Mouse (Mus musculus): ENCODE results near the gene Olfr1178. TPM values are rescaled to one million over a fixed set of nuclear protein-coding genes. Genes with fewer than 3 reads are reported as not detected.

Olfr1178 gene
- not detected in 2 replicates for polyA plus RNA-seq (2016; fragmentation: Nextera tagmentation; extraction: Ambion mirVana)

- Histone ChIP-seq H3K36me3 (no peaks in the 10 kb centered on the region), H3K4me1 (replicated peaks) (no peaks in the 10 kb centered on the region), H3K9ac (no peak within 1 kb of the TSS), H3K4me3 (no peak within 1 kb of the TSS), H3K4me2 (no peak within 1 kb of the TSS), H3K9me3 (replicated peaks) (no peaks in the 10 kb centered on the region), H3K27me3 (replicated peaks) (no peaks in the 10 kb centered on the region), H3K27ac (ENCODE audit: poor library complexity, severe bottlenecking) (no peak within 1 kb of the TSS)
- no peak for ATAC-seq (ENCODE audit: insufficient number of reproducible peaks, low FRiP score)
- 75% methylated on average over 1 of the region's 1 CpGs for WGBS
Measured at GRCm38 (mm10) chr2:88386762-88387161, at the start of gene Olfr1178. TSS of gene Olfr1178 (plus strand) at chr2:88387062.

- H3K9me3 ChIP-seq (replicated peaks) = no peaks in the 10 kb centered on the region
- no peaks in the 10 kb centered on the region for H3K4me1 ChIP-seq (replicated peaks)
- H3K9ac ChIP-seq = no peak within 1 kb of the TSS
- no peak within 1 kb of the TSS for H3K4me2 ChIP-seq
- H3K27me3 ChIP-seq (replicated peaks) = no peaks in the 10 kb centered on the region
- ATAC-seq (ENCODE audit: insufficient number of reproducible peaks, low FRiP score) = no peak
- no peak within 1 kb of the TSS for H3K4me3 ChIP-seq
- no peaks in the 10 kb centered on the region for H3K36me3 ChIP-seq
- 63% methylated on average over 1 of the region's 1 CpGs for WGBS
- H3K27ac ChIP-seq (ENCODE audit: poor library complexity, severe bottlenecking) = no peak within 1 kb of the TSS
Measured at GRCm38 (mm10) chr2:88346392-88346791, 40.5 kb upstream of the Olfr1178 start, which contains the start of gene Olfr1177-ps. TSS of gene Olfr1177-ps (minus strand) at chr2:88346492.

GRCm38 (mm10) chr2:88356304-88356703 is 30.6 kb upstream of the Olfr1178 start:
- WGBS = 2% methylated on average over 2 of the region's 2 CpGs
- no peaks in the 10 kb centered on the region for H3K9me3 ChIP-seq (replicated peaks)
- H3K4me1 ChIP-seq (replicated peaks) = no peaks in the 10 kb centered on the region
- H3K27ac ChIP-seq (ENCODE audit: poor library complexity, severe bottlenecking) = no peak overlapping the region
- no peak overlapping the region for H3K4me2 ChIP-seq
- no peak overlapping the region for H3K4me3 ChIP-seq
- no peak for ATAC-seq (ENCODE audit: insufficient number of reproducible peaks, low FRiP score)
- H3K27me3 ChIP-seq (replicated peaks) = no peaks in the 10 kb centered on the region
- H3K36me3 ChIP-seq = no peaks in the 10 kb centered on the region
- H3K9ac ChIP-seq = no peak overlapping the region

GRCm38 (mm10) chr2:88406353-88406752 is 19.5 kb downstream of the Olfr1178 start, which contains the start of gene Olfr1179:
TSS of gene Olfr1179 (minus strand) at chr2:88406453.
- ATAC-seq (ENCODE audit: insufficient number of reproducible peaks, low FRiP score) = no peak
- no peak within 1 kb of the TSS for H3K4me2 ChIP-seq
- H3K4me1 ChIP-seq (replicated peaks) = no peaks in the 10 kb centered on the region
- H3K27me3 ChIP-seq (replicated peaks) = no peaks in the 10 kb centered on the region
- H3K27ac ChIP-seq (ENCODE audit: poor library complexity, severe bottlenecking) = no peak within 1 kb of the TSS
- no peak within 1 kb of the TSS for H3K9ac ChIP-seq
- WGBS = 76% methylated on average over 3 of the region's 3 CpGs
- no peak within 1 kb of the TSS for H3K4me3 ChIP-seq
- H3K36me3 ChIP-seq = no peaks in the 10 kb centered on the region
- H3K9me3 ChIP-seq (replicated peaks) = no peaks in the 10 kb centered on the region

GRCm38 (mm10) chr2:88419051-88419450 is 32.2 kb downstream of the Olfr1178 start, which contains the start of gene Olfr1180:
TSS of gene Olfr1180 (minus strand) at chr2:88419151.
- H3K4me3 ChIP-seq = no peak within 1 kb of the TSS
- no peaks in the 10 kb centered on the region for H3K27me3 ChIP-seq (replicated peaks)
- H3K4me1 ChIP-seq (replicated peaks) = no peaks in the 10 kb centered on the region
- no peak within 1 kb of the TSS for H3K9ac ChIP-seq
- no peaks in the 10 kb centered on the region for H3K9me3 ChIP-seq (replicated peaks)
- no peak within 1 kb of the TSS for H3K27ac ChIP-seq (ENCODE audit: poor library complexity, severe bottlenecking)
- ATAC-seq (ENCODE audit: insufficient number of reproducible peaks, low FRiP score) = no peak
- H3K4me2 ChIP-seq = no peak within 1 kb of the TSS
- WGBS = 74% methylated on average over 2 of the region's 2 CpGs
- H3K36me3 ChIP-seq = no peaks in the 10 kb centered on the region

- H3K4me3 ChIP-seq = no peak within 1 kb of the TSS
- 86% methylated on average over 1 of the region's 1 CpGs for WGBS
- no peak within 1 kb of the TSS for H3K27ac ChIP-seq (ENCODE audit: poor library complexity, severe bottlenecking)
- no peaks in the 10 kb centered on the region for H3K27me3 ChIP-seq (replicated peaks)
- H3K4me2 ChIP-seq = no peak within 1 kb of the TSS
- H3K36me3 ChIP-seq = no peaks in the 10 kb centered on the region
- no peak within 1 kb of the TSS for H3K9ac ChIP-seq
- H3K4me1 ChIP-seq (replicated peaks) = no peaks in the 10 kb centered on the region
- no peak for ATAC-seq (ENCODE audit: insufficient number of reproducible peaks, low FRiP score)
- no peaks in the 10 kb centered on the region for H3K9me3 ChIP-seq (replicated peaks)
Measured at GRCm38 (mm10) chr2:88426071-88426470, 39.2 kb downstream of the Olfr1178 start, which contains the start of gene Olfr1181. TSS of gene Olfr1181 (minus strand) at chr2:88426171.

- H3K4me2 ChIP-seq = no peak within 1 kb of the TSS
- ATAC-seq (ENCODE audit: insufficient number of reproducible peaks, low FRiP score) = no peak
- no peaks in the 10 kb centered on the region for H3K27me3 ChIP-seq (replicated peaks)
- 78% methylated on average over 1 of the region's 1 CpGs for WGBS
- no peaks in the 10 kb centered on the region for H3K9me3 ChIP-seq (replicated peaks)
- no peaks in the 10 kb centered on the region for H3K36me3 ChIP-seq
- H3K9ac ChIP-seq = no peak within 1 kb of the TSS
- no peak within 1 kb of the TSS for H3K4me3 ChIP-seq
- H3K4me1 ChIP-seq (replicated peaks) = no peaks in the 10 kb centered on the region
- no peak within 1 kb of the TSS for H3K27ac ChIP-seq (ENCODE audit: poor library complexity, severe bottlenecking)
Measured at GRCm38 (mm10) chr2:88449031-88449430, 62.2 kb downstream of the Olfr1178 start, which contains the start of gene Gm13757. TSS of gene Gm13757 (minus strand) at chr2:88449131.

Other genes starting within 250 kb of the Olfr1178 start
- gene Olfr1167, start 231.9 kb upstream of the Olfr1178 start, polyA plus RNA-seq (2016; fragmentation: Nextera tagmentation; extraction: Ambion mirVana) = not detected in 2 replicates
- gene Olfr1168, start 205.2 kb upstream of the Olfr1178 start, polyA plus RNA-seq (2016; fragmentation: Nextera tagmentation; extraction: Ambion mirVana) = not detected in 2 replicates
- gene Olfr1170, start 158.7 kb upstream of the Olfr1178 start, polyA plus RNA-seq (2016; fragmentation: Nextera tagmentation; extraction: Ambion mirVana) = not detected in 2 replicates
- gene Olfr1173, start 107.2 kb upstream of the Olfr1178 start, polyA plus RNA-seq (2016; fragmentation: Nextera tagmentation; extraction: Ambion mirVana) = not detected in 2 replicates
- not detected in 2 replicates for gene Olfr1174-ps, start 71.9 kb upstream of the Olfr1178 start, polyA plus RNA-seq (2016; fragmentation: Nextera tagmentation; extraction: Ambion mirVana)
- gene Olfr1175-ps, start 59.8 kb upstream of the Olfr1178 start, polyA plus RNA-seq (2016; fragmentation: Nextera tagmentation; extraction: Ambion mirVana) = not detected in 2 replicates
- gene Olfr1176, start 50.3 kb upstream of the Olfr1178 start, polyA plus RNA-seq (2016; fragmentation: Nextera tagmentation; extraction: Ambion mirVana) = not detected in 2 replicates
- gene Olfr1177-ps, start 40.6 kb upstream of the Olfr1178 start, polyA plus RNA-seq (2016; fragmentation: Nextera tagmentation; extraction: Ambion mirVana) = not detected in 2 replicates
- not detected in 2 replicates for gene Olfr1179, start 19.4 kb downstream of the Olfr1178 start, polyA plus RNA-seq (2016; fragmentation: Nextera tagmentation; extraction: Ambion mirVana)
- gene Olfr1180, start 32.1 kb downstream of the Olfr1178 start, polyA plus RNA-seq (2016; fragmentation: Nextera tagmentation; extraction: Ambion mirVana) = not detected in 2 replicates
- gene Olfr1181, start 39.1 kb downstream of the Olfr1178 start, polyA plus RNA-seq (2016; fragmentation: Nextera tagmentation; extraction: Ambion mirVana) = not detected in 2 replicates
- not detected in 2 replicates for gene Gm13757, start 62.1 kb downstream of the Olfr1178 start, polyA plus RNA-seq (2016; fragmentation: Nextera tagmentation; extraction: Ambion mirVana)
- gene Olfr1183, start 67.8 kb downstream of the Olfr1178 start, polyA plus RNA-seq (2016; fragmentation: Nextera tagmentation; extraction: Ambion mirVana) = not detected in 2 replicates
- not detected in 2 replicates for gene Olfr1184, start 96.5 kb downstream of the Olfr1178 start, polyA plus RNA-seq (2016; fragmentation: Nextera tagmentation; extraction: Ambion mirVana)
- not detected in 2 replicates for gene Olfr1185-ps1, start 106.3 kb downstream of the Olfr1178 start, polyA plus RNA-seq (2016; fragmentation: Nextera tagmentation; extraction: Ambion mirVana)
- gene Olfr1186, start 131.5 kb downstream of the Olfr1178 start, polyA plus RNA-seq (2016; fragmentation: Nextera tagmentation; extraction: Ambion mirVana) = not detected in 2 replicates
- gene Olfr1188, start 169.9 kb downstream of the Olfr1178 start, polyA plus RNA-seq (2016; fragmentation: Nextera tagmentation; extraction: Ambion mirVana) = not detected in 2 replicates
- gene Olfr1189, start 199.4 kb downstream of the Olfr1178 start, polyA plus RNA-seq (2016; fragmentation: Nextera tagmentation; extraction: Ambion mirVana) = not detected in 2 replicates